Mouse (Mus musculus) hindlimb bud, embryonic 11.5 days (tissue): ENCODE measurements at regions not wholly inside any gene's neighbourhood (a gene's known extent, or its start where the extent isn't known, plus 50 kb on each side); places are given as distances from the start of the nearest gene placed in this dataset.

ENCODE experiments used
- DNase-seq: peaks from one replicate; pipeline ENCODE4 v3.0.0-alpha.2; 2012; ENCODE audit warnings: low read depth, low spot score; ENCODE audit errors: extremely low spot score

GRCm38 (mm10) chr3:41182036-41182899 is 99.4 kb upstream of the Pgrmc2 start:
- DNase-seq, result peak; percentile 76

DNA sequence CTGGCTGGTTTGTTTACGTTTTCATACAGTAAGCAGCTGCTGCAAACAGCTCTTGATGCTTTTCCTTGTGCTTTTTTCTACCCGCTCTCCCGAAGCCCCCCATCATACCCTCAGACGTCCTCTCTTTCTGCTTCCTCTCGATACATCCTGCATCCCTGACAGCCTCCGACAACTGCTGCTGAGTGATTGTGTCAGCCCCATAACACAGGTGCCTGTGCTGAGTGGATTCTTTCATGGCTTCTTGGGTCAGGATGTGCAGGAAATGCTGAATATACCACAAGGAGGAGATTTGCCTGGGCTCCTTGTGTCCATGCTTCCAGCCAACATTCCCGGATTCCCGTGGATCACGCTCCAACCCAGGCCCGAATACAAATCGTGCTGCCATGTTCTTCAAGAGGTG is 98.6 kb upstream of the Pgrmc2 start:
- no peak for DNase-seq

DNA sequence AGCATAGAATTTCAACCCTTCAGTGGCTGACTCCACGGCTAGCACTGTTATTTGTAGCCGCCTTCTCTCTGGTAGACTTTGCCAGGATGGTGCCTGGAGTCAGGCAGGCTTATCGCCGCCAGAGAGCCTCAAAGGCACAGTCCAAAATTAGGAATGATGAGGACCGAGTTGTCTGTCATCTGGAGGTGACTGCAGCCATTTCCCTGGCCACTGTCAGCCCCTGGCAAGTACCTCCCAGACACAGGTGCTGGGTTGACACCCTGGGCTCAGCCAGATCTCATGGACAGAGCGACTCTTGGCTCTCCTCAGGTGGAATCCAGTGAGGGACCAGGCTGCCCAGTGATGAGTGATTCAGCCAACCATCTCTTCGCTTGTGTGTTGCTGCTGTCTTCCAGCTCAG is 98.1 kb upstream of the Pgrmc2 start:
- DNase-seq, result no peak

- DNase-seq, result no peak
Measured at GRCm38 (mm10) chr3:41179037-41179880, 96.4 kb upstream of the Pgrmc2 start.

- no peak for DNase-seq
Measured at GRCm38 (mm10) chr3:41177124-41177523, 94.3 kb upstream of the Pgrmc2 start.

- DNase-seq, result no peak
Measured at GRCm38 (mm10) chr3:41175356-41175755, 92.5 kb upstream of the Pgrmc2 start.

GRCm38 (mm10) chr3:41173561-41173960 is 90.7 kb upstream of the Pgrmc2 start:
- no peak for DNase-seq

DNA sequence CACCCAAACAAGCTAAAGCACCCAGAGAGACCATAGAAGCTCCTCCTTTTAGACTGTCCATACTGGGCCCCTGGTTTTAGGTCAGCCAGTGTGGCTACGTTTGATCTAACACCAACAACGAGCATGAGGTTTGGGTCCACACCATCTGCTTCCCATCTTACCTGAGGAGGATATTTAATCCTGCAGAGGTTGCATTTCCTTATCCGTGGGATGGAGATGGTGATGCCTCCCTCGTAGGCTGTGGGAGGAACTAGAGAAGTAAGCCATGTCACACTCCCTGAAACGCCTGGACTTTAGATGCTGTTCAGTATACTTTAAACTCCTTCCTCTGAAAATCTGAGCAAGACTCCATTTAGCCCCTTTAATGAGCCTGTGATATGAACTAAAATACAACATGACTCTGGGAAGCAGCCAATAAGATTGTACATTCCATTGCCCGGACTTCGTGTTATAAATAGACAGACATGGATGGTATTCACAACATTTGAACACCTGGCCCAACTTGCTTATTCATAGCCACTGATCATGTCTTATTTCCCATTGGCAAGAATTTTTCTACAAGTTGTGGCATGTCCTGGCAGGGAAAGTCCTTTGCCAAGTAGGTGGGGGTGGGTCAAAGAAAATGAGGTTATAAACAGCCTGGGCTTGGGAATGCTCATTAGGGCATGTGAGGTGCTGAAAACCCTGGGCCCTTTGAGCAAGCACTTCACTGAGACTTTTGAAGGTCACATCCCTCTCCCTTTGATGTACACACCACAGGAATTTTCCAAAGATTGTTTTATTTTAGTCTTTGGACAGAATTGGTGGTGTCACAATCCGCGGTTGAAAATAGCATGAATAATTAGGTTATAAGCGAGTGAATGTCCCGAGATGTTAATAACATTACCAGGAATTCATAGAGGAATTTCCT is 89.7 kb upstream of the Pgrmc2 start:
- DNase-seq, result no peak

GRCm38 (mm10) chr3:41171772-41172171 is 88.9 kb upstream of the Pgrmc2 start:
- no peak for DNase-seq

DNA sequence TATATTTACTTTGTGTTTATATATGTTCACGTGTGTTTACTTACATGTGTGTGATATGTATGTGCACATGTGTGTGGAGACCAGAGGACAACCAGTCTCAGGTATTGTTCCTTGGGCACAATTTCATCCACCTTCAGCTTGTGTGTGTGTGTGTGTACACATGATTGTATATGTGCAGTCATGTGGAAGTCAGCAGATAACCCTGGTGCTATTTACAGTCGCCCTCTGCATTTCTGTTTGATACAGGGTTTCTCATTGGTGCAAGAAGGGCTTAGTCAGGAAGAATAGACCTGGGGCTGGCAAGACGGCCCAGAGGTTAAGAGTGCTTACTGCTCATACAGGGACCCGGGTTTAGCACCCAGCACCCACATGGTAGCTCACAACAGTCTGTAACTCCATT is 88.5 kb upstream of the Pgrmc2 start:
- DNase-seq, result no peak

DNA sequence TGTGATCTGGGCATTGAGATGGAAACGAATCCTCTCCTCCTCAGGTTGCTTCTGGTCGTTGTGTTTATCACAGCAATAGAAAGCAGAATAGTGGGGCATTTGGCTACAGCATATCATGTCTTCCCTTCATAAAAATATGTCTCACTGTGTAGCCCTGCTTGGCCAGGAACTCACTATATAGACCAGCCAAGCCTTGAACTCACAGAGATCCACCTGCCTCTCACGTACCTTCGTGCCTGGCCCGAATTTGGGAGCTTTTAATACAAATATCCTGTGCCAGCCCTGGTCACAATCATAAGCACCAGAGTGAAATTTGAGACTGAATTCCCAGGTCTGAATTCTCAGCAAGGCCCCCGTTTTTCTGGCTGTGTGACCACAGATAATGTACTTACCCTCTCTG is 87.7 kb upstream of the Pgrmc2 start:
- no peak for DNase-seq

GRCm38 (mm10) chr3:41169430-41169829 is 86.6 kb upstream of the Pgrmc2 start:
- no peak for DNase-seq

- no peak for DNase-seq
Measured at GRCm38 (mm10) chr3:41168181-41168967, 85.5 kb upstream of the Pgrmc2 start.

- no peak for DNase-seq
Measured at GRCm38 (mm10) chr3:41167476-41167875, 84.6 kb upstream of the Pgrmc2 start.

GRCm38 (mm10) chr3:41164736-41165135 is 81.9 kb upstream of the Pgrmc2 start:
- no peak for DNase-seq

- no peak for DNase-seq
Measured at GRCm38 (mm10) chr3:41163767-41164166, 80.9 kb upstream of the Pgrmc2 start.

- DNase-seq, result no peak
Measured at GRCm38 (mm10) chr3:41162514-41162913, 79.7 kb upstream of the Pgrmc2 start.

- no peak for DNase-seq
Measured at GRCm38 (mm10) chr3:41160648-41161047, 77.8 kb upstream of the Pgrmc2 start.

DNA sequence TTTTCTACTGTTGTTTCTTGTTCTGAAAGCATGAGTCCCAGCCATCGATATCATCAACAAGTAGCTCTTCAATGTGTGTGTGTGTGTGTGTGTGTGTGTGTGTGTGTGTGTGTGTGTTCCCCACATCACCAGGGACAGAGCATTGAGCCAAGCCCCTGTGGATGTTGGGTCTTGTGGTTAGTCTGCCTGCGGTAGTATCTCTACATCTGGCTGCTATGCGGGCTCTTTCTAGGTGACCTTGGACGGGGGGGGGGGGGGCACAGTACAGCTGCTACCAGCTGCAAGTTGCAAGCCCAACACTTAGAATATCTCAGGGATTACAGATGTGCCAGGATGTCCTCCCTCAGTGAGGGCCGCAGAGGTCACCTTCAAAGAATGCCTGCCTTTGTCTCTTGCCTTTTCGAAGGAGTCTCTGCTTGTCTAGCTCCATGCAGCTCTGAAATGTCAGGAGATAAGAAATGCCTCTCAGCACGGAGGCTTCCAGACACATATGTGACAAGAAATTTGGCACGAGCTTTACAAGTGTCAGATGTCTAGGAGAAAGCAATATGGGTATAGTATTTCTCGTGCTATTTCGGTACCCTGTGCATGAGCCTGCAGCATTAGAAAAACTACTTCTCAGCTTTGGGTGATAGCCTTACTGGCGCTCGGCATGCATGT is 75.6 kb upstream of the Pgrmc2 start:
- no peak for DNase-seq

DNA sequence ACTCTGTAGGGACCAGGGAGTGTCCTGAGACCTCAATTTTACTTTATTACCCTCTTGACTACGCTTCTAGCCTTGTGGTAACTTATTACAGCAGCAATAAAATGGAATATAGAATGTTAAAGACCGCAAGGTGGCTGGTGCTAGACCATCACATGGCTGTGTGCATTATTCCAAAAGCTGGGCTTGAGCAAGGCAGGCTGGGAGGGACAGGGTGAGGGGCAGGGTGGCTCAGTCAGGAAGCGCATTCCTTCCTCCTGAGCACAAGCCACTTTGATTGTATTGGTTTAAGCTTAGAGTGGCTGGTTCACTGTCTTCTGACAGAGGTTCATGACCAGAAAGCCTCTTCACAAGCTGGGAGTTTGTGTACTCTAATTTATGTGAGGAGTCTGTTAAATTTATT is 74.6 kb upstream of the Pgrmc2 start:
- no peak for DNase-seq
